Mouse (Mus musculus): ENCODE measurements around the gene Rpl13a.
"Not testable (repeated sequence)": the region's sequence is repeated elsewhere in the genome, so short reads cannot be mapped to it uniquely, and the experiment has no call there.

Gene Rpl13a

DNA sequence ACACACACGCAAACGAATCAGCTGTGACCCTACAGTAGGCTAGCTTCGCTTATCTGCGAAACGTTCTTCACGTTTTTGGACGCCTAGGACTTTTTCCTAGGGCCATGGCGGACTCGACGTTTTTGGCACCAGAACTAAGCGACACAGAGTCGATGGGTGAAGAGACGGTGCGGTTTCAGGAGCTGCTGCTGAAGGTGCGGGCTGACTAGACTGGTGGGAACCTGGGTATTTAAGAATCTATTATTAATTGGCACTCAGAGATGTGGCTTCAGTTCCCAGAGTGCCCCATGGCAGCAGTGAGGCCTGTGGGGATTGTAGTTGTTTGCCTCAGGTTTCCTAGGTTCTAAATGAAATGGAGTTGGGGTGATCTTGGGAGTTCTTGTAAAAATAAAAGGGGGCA, 27.6 kb upstream of the Rpl13a start:
- DNase-seq (ENCODE audit: low spot score): no peak

DNA sequence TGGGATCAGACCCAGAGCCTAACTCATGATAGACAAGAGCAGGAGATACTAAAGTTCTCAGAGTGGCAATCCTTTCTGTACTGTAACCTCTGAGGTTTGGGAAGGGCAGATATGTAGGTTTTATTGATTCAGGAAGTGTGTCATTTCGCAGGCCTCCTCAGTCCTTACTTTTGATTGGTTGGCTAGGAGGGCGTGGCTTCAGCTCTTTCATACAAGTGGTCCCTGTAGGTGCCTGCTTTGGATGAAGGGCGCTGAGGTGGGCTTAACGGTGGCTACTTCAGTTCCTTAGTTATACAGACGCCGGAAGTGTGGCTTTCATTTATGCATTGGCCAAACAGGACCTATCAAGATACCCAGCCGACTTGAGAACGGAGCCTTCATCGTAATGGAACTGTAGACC, 27.0 kb upstream of the Rpl13a start:
- DNase-seq (ENCODE audit: low spot score): no peak

DNA sequence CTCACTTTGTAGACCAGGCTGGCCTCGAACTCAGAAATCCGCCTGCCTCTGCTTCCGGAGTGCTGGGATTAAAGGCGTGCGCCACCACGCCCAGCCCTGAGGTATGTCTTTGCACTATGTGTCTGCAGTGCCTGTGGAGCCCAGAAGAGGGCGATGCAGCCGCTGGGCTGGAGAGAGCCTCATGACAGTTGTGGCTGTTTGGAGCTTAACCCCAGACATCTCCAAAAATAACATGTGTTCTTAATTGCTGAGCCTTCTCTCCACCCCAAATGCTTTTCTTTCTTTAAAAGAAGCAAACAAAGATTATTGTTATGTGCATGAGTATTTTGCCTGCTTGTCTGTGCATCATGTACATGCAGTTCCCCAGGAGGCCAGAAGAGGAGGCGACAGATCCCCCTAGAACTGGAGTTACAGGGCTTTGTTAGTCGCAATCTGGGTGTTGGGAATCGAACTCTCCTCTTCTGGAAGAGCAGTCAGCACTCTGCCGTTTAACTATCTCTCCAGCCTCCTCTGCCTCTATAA, 26.5 kb upstream of the Rpl13a start:
- peak; percentile 63 for DNase-seq (ENCODE audit: low spot score)

DNA sequence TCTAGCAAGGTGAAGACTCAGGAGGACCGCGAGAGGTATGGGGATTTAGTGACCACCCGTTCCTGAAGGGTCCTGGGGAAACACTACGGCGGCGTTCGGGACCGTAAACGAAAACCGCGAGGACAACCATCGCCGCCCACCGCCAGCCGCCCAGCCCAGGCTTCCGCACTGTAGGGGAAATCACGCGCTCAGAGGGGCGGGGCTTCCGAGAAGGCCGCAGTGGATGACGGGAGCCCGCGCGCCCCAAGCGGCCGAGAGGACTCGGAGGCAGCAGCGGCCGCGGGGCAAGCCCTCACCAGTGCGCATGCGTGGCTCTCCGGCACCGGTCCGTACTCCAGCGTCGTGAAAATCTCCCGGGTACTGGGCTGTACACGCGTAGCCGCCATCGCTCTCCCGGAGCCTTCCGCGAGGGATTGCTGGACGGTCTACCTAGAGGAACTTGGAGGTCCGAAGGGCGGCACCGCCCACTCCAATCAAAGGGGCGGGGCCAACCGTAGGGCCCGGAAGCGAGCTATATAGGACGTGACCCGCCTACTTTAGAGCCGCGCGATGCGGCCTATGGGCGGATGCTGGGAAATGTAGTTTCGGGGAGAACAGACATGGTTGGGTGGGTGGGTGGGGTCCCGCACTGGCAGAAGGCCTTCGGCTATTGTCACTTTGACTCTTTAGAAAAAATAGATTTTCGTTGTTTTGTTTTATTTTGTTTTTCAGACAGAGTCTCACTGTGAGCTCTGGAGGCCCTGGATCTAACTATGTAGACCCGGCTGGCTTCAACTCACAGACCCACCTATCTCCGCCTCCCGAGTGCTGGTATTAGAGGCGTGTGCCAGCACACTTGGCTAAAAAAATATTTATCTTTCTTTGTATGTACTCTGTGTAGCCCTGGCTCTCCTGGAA, 25.8 kb upstream of the Rpl13a start, which contains the start of the genes Pih1d1 and Aldh16a1:
Gene Pih1d1 (plus strand): TSS at position 208 of the 897 bp plus-strand sequence.
Gene Aldh16a1 (minus strand): TSS at position 489 of the 897 bp plus-strand sequence.
- peak; percentile 97 for DNase-seq (ENCODE audit: low spot score)

DNA sequence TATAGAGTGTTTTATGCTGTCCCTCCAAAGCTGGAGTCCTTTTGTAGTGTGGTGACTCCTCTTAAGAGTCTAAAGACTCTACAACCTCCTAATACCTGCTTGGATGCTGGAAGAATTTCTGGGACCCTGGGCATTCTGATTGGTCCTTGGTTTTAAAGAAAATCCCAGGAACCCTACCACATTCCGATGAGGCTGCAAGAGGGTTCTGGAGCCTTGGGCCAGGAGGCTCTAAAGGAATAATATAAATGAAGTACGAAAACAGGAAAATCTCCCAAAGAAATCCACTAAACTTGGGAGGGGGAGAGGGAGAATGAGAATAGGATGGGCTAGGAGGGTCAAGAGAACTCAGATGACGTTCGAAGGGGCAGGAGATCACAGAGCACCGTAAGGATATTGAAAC, 25.0 kb upstream of the Rpl13a start:
- no peak for DNase-seq (ENCODE audit: low spot score)

DNA sequence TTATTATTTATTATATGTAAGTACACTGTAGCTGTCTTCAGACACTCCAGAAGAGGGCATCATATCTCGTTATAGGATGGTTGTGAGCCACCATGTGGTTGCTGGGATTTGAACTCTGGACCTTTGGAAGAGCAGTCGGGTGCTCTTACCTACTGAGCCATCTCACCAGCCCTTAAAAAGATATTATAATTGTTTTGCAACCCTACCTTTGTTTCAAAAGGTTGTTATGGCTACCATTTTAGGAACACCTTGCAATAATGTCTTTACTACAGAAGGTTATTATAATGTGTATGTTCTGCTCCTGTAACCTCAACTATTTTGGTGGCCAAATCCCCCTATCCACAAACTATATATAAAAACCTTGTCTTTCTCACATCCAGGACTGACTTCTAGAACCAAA, 24.5 kb upstream of the Rpl13a start:
- not testable (repeated sequence) for DNase-seq (ENCODE audit: low spot score)

DNA sequence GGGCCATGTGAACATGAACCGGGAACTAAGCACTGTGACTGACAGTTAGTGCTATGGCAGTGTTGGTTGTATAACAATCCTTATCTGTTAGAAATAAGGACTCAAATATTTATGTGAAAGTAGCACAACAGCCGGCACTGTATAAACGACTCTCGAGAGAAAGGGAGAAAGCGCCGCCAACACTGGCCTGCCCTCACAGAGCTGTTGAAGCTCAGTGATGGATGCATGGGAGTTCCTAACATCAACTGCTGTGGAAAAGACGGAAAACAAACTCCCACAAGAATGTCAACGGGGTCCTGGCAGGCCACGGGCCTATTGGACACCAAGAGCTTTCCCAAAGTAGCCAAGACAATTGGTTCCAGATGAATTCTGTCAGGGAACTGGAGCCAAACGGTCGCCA, 22.7 kb upstream of the Rpl13a start:
- no peak for DNase-seq (ENCODE audit: low spot score)

DNA sequence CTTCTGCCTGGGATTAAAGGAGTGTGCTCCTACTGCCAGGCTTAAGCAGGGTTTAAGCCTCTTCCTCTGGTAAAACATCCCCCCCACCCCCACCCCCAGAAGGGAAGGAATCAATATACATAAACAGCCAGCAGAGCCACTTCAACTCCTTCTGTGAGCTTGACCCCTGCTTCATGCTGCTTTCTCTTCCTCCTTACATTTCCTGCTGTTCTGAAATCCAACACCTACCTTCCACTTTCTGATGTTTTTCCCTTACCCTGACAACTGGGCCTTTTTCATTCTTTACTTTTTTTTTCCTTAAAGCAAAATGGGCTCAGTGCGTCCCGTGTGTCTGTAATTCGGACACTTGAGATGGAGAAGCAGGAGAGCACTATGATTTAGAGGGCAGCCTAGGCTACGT, 21.8 kb upstream of the Rpl13a start:
- no peak for DNase-seq (ENCODE audit: low spot score)

DNA sequence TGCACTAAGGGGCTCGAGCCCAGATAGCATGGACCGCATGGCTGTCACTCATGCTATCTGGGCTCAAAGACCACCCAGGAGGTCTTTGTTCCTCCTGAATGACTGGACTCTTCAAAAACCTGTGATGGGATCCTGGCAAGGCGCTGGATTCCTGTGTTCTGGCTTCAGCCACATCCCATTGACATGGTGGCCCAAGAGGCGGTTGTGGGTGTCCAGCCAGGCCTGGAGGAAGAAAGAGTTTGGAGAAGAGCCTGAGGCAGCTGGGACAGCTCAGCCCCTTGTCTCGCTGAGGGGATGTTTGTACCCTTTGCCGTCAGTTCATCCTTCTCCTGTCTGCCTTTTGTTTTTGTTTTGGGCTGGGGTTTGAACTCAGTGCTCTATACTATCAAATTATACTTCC, 21.0 kb upstream of the Rpl13a start:
- DNase-seq (ENCODE audit: low spot score): no peak

DNA sequence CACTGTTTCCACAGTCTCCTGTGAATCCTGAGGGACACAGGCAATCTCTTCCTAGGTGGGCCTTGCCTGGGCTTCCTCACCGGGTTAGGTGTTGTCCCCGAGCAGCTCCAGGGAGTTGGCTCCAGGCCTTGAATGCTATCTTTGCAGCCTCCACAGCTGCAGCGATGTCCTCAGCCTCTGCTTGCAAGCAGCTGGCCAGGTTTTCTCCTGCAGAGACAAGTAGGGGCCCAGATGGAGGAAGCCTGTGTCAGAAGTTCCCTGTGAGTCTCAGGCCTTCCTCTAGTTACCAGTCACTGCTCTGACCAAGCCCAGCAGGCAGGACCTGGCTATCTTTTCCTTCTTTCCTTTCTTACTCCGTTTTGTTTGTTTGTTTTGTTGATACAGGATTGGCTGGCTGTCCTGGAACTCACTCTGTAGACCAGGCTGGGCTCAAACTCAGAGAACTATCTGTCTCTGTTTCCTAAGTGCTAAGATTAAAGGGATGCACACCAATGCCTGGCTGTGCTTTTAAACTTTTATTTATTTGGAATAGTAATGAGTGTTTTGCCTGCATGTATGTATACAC, 20.1 kb upstream of the Rpl13a start:
- no peak for DNase-seq (ENCODE audit: low spot score)

DNA sequence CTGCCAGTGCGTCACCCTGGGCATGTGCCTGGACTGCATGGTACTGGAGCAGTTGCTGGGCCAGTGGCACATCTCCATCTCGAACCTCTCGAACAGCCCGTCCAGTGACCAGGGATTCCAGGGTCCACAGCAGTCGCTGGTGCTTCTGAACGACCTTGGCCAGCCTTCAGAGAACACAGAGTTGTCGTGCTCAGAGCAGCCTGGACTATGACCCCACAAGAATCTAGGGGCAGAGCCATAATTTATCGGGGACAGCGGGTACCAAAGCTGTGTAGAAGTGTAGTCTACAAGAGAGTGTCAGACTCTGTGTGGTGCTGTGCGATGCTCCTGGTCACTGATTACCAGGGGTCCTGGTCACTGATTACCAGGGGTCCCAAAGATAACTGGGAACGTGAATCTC, 19.3 kb upstream of the Rpl13a start:
- DNase-seq (ENCODE audit: low spot score): no peak

DNA sequence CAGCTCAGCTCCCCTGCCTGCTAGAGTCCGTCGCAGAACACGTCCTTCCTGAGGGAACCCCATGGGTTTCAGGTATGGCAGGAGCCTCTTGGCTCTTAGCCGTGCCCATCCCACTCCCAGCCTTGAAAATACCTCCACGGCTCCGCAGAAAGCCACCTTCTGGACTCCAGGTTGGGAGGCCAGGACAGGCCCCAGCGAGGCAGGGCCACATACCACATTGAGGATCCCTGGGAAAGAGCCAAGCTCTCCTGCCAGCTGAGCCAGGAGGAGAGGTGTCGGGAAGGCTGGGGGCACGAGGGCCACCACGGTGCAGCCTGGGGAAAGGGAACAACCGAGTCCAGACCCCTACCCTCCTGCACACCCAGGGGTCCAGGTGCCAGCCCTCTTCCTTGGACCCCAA, 18.7 kb upstream of the Rpl13a start:
- no peak for DNase-seq (ENCODE audit: low spot score)

DNA sequence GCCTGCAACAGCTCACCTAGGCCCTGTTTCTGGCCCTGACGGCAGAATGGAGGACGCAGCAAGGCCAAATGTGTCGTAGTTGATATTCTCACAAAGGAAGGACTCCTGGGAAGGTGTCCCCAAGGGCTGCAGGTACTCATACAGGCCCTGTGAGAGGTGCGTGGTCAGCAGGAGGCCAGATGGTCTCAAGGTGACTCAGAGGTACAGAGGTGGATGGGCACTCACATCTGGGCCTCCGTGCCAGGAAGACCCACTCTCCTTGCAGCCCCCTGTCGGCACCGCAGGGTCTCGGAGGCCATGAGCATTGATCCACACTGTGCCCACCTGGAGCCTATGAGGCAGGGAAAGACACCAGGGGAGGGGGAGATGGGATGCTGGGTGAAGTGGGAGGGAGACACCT, 16.9 kb upstream of the Rpl13a start:
- DNase-seq (ENCODE audit: low spot score): no peak

DNA sequence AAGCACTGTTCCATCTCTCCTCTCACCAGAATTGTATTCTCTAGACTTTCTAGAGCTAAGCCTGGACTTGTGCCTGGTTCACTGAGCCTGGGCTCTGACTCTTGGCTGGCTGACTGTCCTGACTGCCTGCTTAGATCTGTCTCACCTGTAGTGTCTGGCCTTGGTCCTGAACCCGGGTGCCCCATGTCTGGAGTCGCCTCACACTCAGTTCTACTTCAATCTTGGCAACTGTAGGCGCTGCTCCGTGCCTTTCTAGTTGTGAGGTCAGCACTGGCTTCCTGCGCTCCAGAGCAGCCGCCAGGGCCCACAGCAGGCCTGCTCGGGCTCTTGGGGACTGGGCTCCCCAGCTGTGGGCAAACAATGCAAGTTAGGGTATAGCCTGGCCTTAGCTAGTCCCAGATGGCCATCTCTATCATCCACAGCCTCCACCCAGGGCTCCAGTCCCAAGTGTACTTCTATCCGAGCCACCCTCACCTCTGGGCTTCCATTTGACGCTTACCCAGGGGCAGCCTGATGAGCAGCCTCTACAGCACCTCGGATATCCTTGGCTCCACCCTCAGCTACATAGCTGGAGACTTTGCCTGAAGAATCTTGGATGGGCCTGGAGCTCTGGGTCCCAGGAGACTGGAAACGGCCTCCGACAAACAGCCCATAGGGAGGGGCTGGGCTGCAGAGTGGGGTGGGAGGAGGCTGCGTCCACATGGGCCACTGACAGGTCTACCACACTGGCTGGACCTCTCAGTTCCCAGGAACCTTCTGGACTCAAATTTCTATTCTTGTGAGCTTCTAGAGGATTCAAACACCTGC, 16.0 kb upstream of the Rpl13a start:
- DNase-seq (ENCODE audit: low spot score): no peak

DNA sequence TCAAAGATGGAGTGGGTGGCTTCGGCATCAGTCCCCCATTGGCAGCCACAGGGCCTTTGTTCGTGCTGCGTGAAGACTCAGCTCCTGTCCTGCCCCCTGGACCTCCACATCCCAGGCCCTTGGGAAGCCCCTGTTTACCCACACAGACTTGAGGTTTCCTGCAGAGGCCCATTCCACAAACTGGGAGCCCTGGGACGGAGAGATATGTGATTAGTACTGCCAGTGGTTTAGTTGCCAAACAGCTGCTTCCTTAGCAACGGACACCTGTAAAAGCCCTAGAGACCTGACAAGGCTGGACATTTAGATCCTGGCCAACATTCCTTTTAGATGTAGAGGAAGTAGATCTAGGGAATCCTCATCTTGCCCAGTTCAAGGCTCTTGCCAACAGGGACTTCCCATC, 13.4 kb upstream of the Rpl13a start:
- no peak for DNase-seq (ENCODE audit: low spot score)

DNA sequence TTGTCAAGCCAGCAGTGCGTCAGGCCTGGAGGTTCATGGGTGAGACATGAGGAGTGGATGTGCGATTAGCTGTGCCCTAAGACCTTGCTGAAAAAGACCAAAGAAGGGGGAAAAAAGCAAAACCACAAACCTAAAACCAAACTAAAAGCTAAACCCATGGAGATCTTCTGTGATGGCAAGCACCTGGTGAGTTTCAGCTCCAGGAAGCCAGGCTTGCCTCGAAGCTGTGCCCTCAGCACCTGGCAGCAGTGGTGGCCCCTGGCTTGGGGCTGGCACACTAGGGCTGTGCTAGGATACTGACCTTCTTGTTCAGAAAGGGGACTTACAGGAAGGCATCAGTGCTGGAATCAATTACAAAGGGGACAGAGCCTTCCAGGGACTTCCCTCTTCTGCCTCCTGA, 12.8 kb upstream of the Rpl13a start:
- DNase-seq (ENCODE audit: low spot score): no peak

DNA sequence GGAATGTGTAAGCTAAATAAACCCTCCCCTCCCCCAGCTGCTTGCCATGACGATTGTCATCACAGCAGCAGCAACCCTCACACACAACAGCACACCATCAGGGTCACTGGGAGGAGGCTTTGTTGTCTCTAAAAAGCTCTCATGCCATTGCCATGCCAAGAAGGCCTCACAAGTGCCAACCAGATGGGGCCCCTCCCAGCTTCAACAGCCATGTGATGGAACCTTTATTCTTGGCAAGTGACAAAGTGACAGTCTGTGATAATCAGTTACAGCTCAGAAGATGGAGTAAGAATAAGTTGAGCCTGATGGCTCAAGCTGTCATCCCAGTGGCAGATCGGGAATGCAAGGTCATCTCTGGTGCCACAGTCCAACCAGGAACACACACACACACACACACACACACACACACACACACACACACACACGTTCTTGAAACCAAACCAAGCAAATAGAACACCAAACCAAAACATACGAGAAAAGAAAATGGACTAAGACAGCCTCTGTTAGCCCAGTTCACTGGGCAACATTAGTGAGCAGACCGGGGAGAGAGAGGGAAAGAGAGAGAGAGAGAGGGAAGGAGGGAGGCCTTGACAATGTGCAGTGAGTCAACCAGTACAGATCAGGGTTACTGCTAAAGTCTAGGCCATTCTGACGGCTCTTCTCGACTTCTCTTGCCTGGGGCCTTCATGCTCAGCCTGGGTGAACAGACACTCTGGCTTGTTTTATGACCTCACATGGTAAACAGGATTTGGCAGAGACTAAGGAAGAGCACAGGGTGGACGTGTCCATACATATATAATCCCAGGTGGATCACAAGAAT, 11.6 kb upstream of the Rpl13a start:
- DNase-seq (ENCODE audit: low spot score): no peak

DNA sequence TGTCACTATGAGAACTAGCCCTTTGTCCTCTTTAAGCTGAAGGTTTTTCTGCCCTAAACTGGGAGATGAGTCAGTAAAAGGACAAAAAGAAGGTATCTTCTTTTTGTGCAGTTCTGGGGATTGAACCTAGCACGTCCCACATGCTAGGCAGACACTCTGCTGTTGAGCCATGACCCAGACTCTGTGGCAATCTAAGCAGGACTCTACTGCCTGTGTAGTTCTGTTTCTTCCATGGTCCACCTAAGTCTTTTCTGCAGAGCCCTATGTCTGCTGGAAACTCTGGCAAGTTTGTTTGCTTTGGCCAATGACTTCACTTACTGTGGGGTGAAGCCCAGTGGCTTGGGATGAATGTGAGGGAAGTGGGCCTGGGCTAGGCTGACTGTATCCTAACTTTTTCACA, 9.8 kb upstream of the Rpl13a start:
- DNase-seq (ENCODE audit: low spot score): no peak

DNA sequence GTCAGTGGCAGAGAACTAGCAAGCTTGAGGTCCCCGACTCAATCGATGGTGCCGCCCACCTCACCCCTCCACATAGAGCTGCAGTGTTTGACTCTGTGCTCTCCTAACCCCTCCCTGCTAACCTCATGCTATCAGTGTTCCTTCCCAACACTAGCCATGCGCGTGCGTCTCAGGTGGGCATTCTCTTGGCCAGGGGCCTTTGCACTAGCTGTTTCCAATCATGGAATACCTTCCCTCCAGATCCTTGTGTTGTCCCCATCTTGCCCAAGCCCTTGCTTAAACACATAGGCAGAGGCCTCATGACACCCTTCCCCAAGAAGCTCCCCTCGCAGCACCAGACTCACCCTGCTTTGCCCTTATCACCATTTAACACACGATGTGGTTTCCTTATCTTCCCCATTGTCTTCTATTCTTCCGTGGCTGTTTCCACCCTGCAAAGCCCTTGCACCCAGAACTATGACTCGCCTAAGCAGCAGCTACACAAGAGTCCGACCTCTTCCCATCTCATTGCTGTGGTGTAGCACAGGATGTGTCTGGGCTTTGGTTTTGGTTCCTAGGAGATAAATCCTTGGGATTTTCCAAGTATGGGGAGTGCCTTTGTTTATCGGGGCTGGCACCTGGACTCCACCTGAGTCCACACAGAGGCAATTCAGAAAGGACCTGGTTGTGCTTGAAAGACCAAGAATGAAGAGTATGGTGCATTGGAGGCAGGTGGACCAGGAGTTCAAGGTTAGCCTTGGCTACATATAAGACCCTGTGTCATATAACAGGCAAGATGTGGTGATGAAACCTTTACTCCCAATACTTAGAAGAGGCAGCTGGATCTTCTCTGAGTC, 8.8 kb upstream of the Rpl13a start:
- no peak for DNase-seq (ENCODE audit: low spot score)

DNA sequence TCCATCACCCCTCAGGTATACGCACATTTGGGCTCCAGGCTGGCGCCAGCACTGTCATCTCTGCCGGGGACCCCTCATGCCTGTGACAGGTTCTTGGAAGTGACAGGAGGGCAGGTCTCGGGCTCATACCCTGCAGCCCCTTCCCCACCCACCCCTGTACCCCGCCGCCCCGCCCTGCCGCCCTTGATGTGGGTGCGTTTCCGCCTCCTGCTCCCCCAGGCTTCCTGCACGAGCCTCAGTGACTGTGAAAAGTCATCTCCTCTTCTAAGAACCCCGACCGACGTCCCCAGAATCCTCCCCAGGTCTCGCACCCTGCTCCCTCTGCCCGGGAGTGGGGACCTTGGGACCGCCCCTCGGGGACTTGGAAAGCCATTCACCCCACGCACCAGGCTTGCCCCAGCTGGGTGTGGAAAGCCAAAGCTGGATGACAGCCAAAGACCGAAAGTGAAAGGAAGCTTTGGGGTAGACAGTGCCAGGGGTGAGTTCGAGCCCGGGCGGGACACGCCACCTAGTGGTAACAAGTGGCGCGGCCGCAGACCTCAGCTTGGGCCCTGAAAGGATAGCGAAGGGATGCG, 7.5 kb upstream of the Rpl13a start, which contains the start of the genes Gm45713 and Flt3l:
Gene Gm45713 (minus strand): TSS at position 239 of the 575 bp plus-strand sequence.
Gene Flt3l (minus strand): TSS at position 440 of the 575 bp plus-strand sequence.
- peak; percentile 92 for DNase-seq (ENCODE audit: low spot score)

Measured in T-cell, adult 2 months (primary cell).